Mouse (Mus musculus): ENCODE results near the gene Ndst2. TPM values are rescaled to one million over a fixed set of nuclear protein-coding genes. Genes with fewer than 3 reads are reported as not detected.
"Not testable (repeated sequence)": the region's sequence is repeated elsewhere in the genome, so short reads cannot be mapped to it uniquely, and the experiment has no call there.

Gene Ndst2
- polyA plus RNA-seq, 1 experiment from 2014 or later, result 29.6 TPM

DNA sequence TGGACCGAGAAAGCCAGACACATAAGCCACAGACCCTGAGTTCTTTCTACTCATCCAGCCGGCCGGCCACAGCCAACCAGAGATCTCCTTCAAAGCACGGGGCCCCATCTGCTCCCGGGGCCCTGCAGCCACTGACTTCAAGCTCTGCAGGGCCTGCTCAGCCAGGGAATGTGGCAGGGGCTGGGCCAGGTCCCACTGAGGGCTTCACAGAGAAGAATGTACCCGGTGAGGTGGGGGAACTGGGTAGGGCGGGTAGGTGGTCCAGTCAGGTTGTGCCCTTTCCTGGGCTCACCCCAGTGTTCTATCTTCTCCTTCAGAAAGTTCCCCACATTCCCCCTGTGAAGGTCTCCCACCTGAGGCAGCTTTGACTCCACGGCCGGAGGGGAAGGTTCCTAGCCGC is 15.9 kb downstream of the Ndst2 start:
- Histone ChIP-seq H3K9me3 (ENCODE audit: control insufficient read depth, low read length) (no peaks in the 10 kb centered on the region), H3K27me3 (replicated peaks; ENCODE audit: control insufficient read depth, insufficient read depth, low read length) (no peaks in the 10 kb centered on the region), H3K4me1 (replicated peaks; ENCODE audit: control insufficient read depth, insufficient read depth, low read length) (no peaks in the 10 kb centered on the region), H3K4me3 (ENCODE audit: low read depth, low read length) (no peak overlapping the region), H3K27ac (ENCODE audit: low read depth) (no peak overlapping the region), H3K36me3 (ENCODE audit: control insufficient read depth, insufficient read depth, low read length) (peaks cover 98% of the 10 kb centered on the region), H3K9ac (ENCODE audit: low read length) (no peak overlapping the region), H3K4me2 (ENCODE audit: low read length) (no peak overlapping the region)
- 88% methylated on average over 10 of the region's 10 CpGs for WGBS
- ATAC-seq (replicated peaks; ENCODE audit: low FRiP score, low TSS enrichment, low read depth) (no peak), DNase-seq (ENCODE audit: low spot score) (no peak)

- ATAC-seq (replicated peaks; ENCODE audit: low FRiP score, low TSS enrichment, low read depth) (no peak), DNase-seq (ENCODE audit: low spot score) (no peak)
- no peaks in the 10 kb centered on the region for H3K27me3 ChIP-seq (replicated peaks; ENCODE audit: control insufficient read depth, insufficient read depth, low read length)
- no peaks in the 10 kb centered on the region for H3K9me3 ChIP-seq (ENCODE audit: control insufficient read depth, low read length)
- no peak overlapping the region for H3K4me3 ChIP-seq (ENCODE audit: low read depth, low read length)
- H3K27ac ChIP-seq (ENCODE audit: low read depth), result no peak overlapping the region
- WGBS, result 73% methylated on average over 11 of the region's 11 CpGs
- H3K4me2 ChIP-seq (ENCODE audit: low read length), result no peak overlapping the region
- H3K9ac ChIP-seq (ENCODE audit: low read length), result no peak overlapping the region
- peaks cover 87% of the 10 kb centered on the region for H3K36me3 ChIP-seq (ENCODE audit: control insufficient read depth, insufficient read depth, low read length)
- peaks cover 4% of the 10 kb centered on the region for H3K4me1 ChIP-seq (replicated peaks; ENCODE audit: control insufficient read depth, insufficient read depth, low read length)
Observed at GRCm38 (mm10) chr14:20713832-20714231, 20.5 kb downstream of the Ndst2 start.

- DNase-seq (ENCODE audit: low spot score) (no peak), ATAC-seq (replicated peaks; ENCODE audit: low FRiP score, low TSS enrichment, low read depth) (no peak)
- peak overlapping the region; percentile 67 for H3K4me2 ChIP-seq (ENCODE audit: low read length)
- H3K27ac ChIP-seq (ENCODE audit: low read depth), result 0 out of 2 replicates have a peak overlapping the region, but pooled peaks have one; percentile 79
- no peaks in the 10 kb centered on the region for H3K9me3 ChIP-seq (ENCODE audit: control insufficient read depth, low read length)
- H3K4me3 ChIP-seq (ENCODE audit: low read depth, low read length), result peak overlapping the region; percentile 98
- peaks cover 46% of the 10 kb centered on the region for H3K36me3 ChIP-seq (ENCODE audit: control insufficient read depth, insufficient read depth, low read length)
- 6% methylated on average over 10 of the region's 10 CpGs for WGBS
- no peaks in the 10 kb centered on the region for H3K27me3 ChIP-seq (replicated peaks; ENCODE audit: control insufficient read depth, insufficient read depth, low read length)
- H3K4me1 ChIP-seq (replicated peaks; ENCODE audit: control insufficient read depth, insufficient read depth, low read length), result peaks cover 14% of the 10 kb centered on the region
- H3K9ac ChIP-seq (ENCODE audit: low read length), result peak overlapping the region; percentile 89
Observed at GRCm38 (mm10) chr14:20708239-20708638, 26.1 kb downstream of the Ndst2 start.

DNA sequence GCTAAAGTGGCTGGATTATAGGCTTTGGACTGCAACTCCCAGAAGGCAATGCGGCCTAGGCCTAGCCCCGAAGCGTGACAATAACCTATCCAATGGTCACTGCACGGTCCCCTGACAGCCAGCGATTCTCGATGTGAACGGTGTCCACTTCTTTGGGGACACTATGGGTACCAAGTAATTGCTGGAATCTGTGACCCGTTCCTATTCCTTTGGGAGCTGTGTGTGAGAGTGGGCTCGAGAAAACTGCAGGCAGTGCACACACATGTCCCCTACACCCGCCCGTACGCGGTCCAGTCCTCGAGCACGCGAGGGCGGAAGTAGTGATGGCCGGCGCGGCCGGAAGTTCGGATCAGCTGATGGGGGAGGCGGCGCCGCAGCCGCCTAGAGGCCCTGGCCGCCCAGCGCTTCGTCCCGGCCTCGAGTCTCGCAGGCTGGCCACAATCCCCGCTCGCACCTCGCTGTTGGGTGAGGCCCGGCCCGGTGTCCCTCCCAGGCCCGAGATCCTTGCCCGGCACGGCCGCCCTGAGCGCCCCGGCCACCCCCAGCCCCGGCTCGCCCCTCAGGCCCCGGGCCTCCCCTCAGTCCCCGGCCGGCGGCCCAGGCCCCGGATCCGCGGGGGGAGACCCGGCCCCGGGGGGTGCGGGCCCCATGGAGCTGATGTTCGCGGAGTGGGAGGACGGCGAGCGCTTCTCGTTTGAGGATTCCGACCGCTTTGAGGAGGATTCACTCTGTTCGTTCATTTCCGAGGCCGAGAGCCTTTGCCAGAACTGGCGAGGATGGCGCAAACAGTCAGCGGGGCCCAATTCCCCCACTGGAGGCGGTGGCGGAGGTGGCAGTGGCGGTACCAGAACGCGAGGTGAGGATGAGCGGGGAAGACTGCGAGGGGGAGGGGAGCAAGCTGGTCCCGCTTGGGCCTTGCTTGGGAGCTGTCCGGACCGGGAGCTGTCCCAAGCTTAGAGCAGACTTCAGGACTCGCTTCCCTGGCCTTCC is 26.9 kb downstream of the Ndst2 start, which contains the start of gene Zswim8:
Zswim8 (plus strand) TSS at position 352 of the 990 bp plus-strand sequence.
- WGBS, result 1% methylated on average over 79 of the region's 80 CpGs
- Histone ChIP-seq H3K27me3 (replicated peaks; ENCODE audit: control insufficient read depth, insufficient read depth, low read length) (no peaks in the 10 kb centered on the region), H3K36me3 (ENCODE audit: control insufficient read depth, insufficient read depth, low read length) (peaks cover 40% of the 10 kb centered on the region), H3K9ac (ENCODE audit: low read length) (peak within 1 kb of the TSS; percentile 89), H3K4me2 (ENCODE audit: low read length) (peak within 1 kb of the TSS; percentile 67), H3K9me3 (ENCODE audit: control insufficient read depth, low read length) (no peaks in the 10 kb centered on the region), H3K27ac (ENCODE audit: low read depth) (peak within 1 kb of the TSS; percentile 79), H3K4me3 (ENCODE audit: low read depth, low read length) (peak within 1 kb of the TSS; percentile 98), H3K4me1 (replicated peaks; ENCODE audit: control insufficient read depth, insufficient read depth, low read length) (peaks cover 14% of the 10 kb centered on the region)
- peak; percentile 88 for ATAC-seq (replicated peaks; ENCODE audit: low FRiP score, low TSS enrichment, low read depth)
- peak; percentile 97 for DNase-seq (ENCODE audit: low spot score)

- Histone ChIP-seq H3K4me2 (ENCODE audit: low read length) (peak overlapping the region; percentile 81), H3K4me3 (ENCODE audit: low read depth, low read length) (peak overlapping the region; percentile 86), H3K4me1 (replicated peaks; ENCODE audit: control insufficient read depth, insufficient read depth, low read length) (peaks cover 27% of the 10 kb centered on the region), H3K9ac (ENCODE audit: low read length) (peak overlapping the region; percentile 70), H3K27ac (ENCODE audit: low read depth) (peak overlapping the region; percentile 89; the same call in 1 of the 2 replicates), H3K36me3 (ENCODE audit: control insufficient read depth, insufficient read depth, low read length) (peaks cover 25% of the 10 kb centered on the region)
- not testable (repeated sequence) for ATAC-seq (replicated peaks; ENCODE audit: low FRiP score, low TSS enrichment, low read depth); DNase-seq (ENCODE audit: low spot score); H3K27me3 ChIP-seq (replicated peaks; ENCODE audit: control insufficient read depth, insufficient read depth, low read length); H3K9me3 ChIP-seq (ENCODE audit: control insufficient read depth, low read length)
- WGBS, result 9% methylated on average over 7 of the region's 8 CpGs
Observed at GRCm38 (mm10) chr14:20703461-20703860, 30.9 kb downstream of the Ndst2 start.

GRCm38 (mm10) chr14:20702741-20703381 is 31.5 kb downstream of the Ndst2 start, which contains the start of gene Chchd1:
Gene Chchd1 (plus strand): TSS chr14:20703006.
- Histone ChIP-seq H3K9ac (ENCODE audit: low read length) (peak within 1 kb of the TSS; percentile 70), H3K27ac (ENCODE audit: low read depth) (peak within 1 kb of the TSS; percentile 89), H3K9me3 (ENCODE audit: control insufficient read depth, low read length) (no peaks in the 10 kb centered on the region), H3K36me3 (ENCODE audit: control insufficient read depth, insufficient read depth, low read length) (peaks cover 25% of the 10 kb centered on the region), H3K27me3 (replicated peaks; ENCODE audit: control insufficient read depth, insufficient read depth, low read length) (no peaks in the 10 kb centered on the region), H3K4me2 (ENCODE audit: low read length) (peak within 1 kb of the TSS; percentile 81), H3K4me3 (ENCODE audit: low read depth, low read length) (peak within 1 kb of the TSS; percentile 86), H3K4me1 (replicated peaks; ENCODE audit: control insufficient read depth, insufficient read depth, low read length) (peaks cover 31% of the 10 kb centered on the region)
- DNase-seq (ENCODE audit: low spot score) (peak; percentile 96), ATAC-seq (replicated peaks; ENCODE audit: low FRiP score, low TSS enrichment, low read depth) (peak; percentile 74)
- under 1% methylated on average over 61 of the region's 61 CpGs for WGBS

DNA sequence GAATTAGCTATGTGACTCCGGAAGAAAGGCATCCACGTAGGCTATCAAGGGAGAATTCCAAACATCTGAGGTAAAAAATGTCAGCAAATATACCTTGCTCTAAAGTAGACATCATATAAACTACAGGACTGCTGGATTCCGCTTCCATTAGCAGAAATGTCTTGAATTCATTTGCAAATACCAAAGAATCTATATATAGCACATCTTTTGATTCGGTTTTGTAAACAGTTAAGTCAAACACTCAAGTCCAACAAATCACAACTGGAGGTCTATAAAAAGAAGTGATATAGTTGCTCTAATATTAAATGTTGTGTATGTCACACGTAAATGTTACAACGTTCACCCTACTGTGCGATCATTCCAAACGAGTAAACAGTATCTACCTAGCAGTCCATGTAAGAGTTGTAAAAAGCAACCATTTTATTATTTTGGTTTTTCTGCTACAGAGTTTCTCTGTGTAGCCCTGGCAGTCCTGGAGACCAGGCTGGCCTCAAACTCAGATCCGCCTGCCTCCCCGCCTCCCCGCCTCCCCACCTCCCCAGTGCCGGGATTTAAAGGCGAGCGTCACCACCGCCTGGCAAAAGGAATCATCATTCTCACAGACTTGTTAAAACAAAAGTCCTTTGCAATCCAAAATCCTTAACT is 32.1 kb downstream of the Ndst2 start:
- WGBS, result 6% methylated on average over 15 of the region's 15 CpGs

GRCm38 (mm10) chr14:20701554-20701953 is 32.8 kb downstream of the Ndst2 start:
- DNase-seq (ENCODE audit: low spot score) (no peak), ATAC-seq (replicated peaks; ENCODE audit: low FRiP score, low TSS enrichment, low read depth) (no peak)
- peak overlapping the region; percentile 81 for H3K4me2 ChIP-seq (ENCODE audit: low read length)
- peaks cover 25% of the 10 kb centered on the region for H3K36me3 ChIP-seq (ENCODE audit: control insufficient read depth, insufficient read depth, low read length)
- H3K9me3 ChIP-seq (ENCODE audit: control insufficient read depth, low read length), result no peaks in the 10 kb centered on the region
- H3K4me1 ChIP-seq (replicated peaks; ENCODE audit: control insufficient read depth, insufficient read depth, low read length), result peaks cover 43% of the 10 kb centered on the region
- H3K4me3 ChIP-seq (ENCODE audit: low read depth, low read length), result peak overlapping the region; percentile 86
- H3K27me3 ChIP-seq (replicated peaks; ENCODE audit: control insufficient read depth, insufficient read depth, low read length), result no peaks in the 10 kb centered on the region
- H3K9ac ChIP-seq (ENCODE audit: low read length), result peak overlapping the region; percentile 70; the same call in 1 of the 2 replicates
- no peak overlapping the region; the same call in 1 of the 2 replicates for H3K27ac ChIP-seq (ENCODE audit: low read depth)
- WGBS, result 73% methylated on average over 8 of the region's 8 CpGs

More for the DNA sequence above, 32.1 kb downstream of the Ndst2 start:
- Histone ChIP-seq H3K9me3 (ENCODE audit: control insufficient read depth, low read length) (no peaks in the 10 kb centered on the region), H3K27ac (ENCODE audit: low read depth) (peak overlapping the region; percentile 89), H3K4me2 (ENCODE audit: low read length) (peak overlapping the region; percentile 81), H3K4me1 (replicated peaks; ENCODE audit: control insufficient read depth, insufficient read depth, low read length) (peaks cover 36% of the 10 kb centered on the region), H3K9ac (ENCODE audit: low read length) (peak overlapping the region; percentile 70), H3K4me3 (ENCODE audit: low read depth, low read length) (peak overlapping the region; percentile 86), H3K36me3 (ENCODE audit: control insufficient read depth, insufficient read depth, low read length) (peaks cover 25% of the 10 kb centered on the region), H3K27me3 (replicated peaks; ENCODE audit: control insufficient read depth, insufficient read depth, low read length) (no peaks in the 10 kb centered on the region)
- ATAC-seq (replicated peaks; ENCODE audit: low FRiP score, low TSS enrichment, low read depth) (peak; percentile 25), DNase-seq (ENCODE audit: low spot score) (no peak)

All from intestine, embryonic 14.5 days (tissue).